Mouse (Mus musculus): Measurements from ENCODE around the gene Fry. TPM values are rescaled to one million over a fixed set of nuclear protein-coding genes. Genes with fewer than 3 reads are reported as not detected.

Fry gene
- total and polyA plus RNA-seq, 3 experiments, result 1.9 to 2.3 TPM; not detected in 1

DNA sequence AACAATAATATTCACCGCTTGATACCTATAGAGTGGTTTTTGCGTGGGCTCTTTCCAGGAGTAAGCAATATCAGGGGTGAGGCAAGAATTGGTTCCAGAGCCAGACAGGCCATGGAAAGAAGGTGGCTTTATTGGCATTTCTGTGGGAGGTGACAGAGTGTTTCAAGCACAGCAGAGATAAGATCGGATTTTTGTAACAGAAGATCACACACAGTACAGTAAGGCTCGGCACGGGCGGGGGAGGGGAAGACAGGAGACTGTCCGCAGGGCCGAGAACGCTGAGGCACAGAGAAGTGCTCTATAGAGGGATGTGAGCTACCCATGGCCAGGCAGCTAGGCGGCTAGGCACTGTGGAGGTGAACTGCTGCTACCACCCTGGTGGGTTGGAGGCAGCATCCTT lies 53.1 kb downstream of the Fry start:
- no peak for TF ChIP-seq USF2 (IDR thresholded peaks at IDR 0.05; ENCODE audit: borderline replicate concordance in 1 of 2, insufficient read depth in 1 of 2, low read depth in 1 of 2, low read length in 2 of 2)
- TF ChIP-seq POLR2A (IDR thresholded peaks at IDR 0.05; ENCODE audit: control insufficient read depth in 1 of 2, insufficient read depth in 1 of 2, low read depth in 1 of 2, low read length in 2 of 2, poor library complexity in 1 of 2), result no peak
- no peak for TF ChIP-seq ZC3H11A (IDR thresholded peaks at IDR 0.05; ENCODE audit: low read depth, low read length)
- no peak for TF ChIP-seq POLR2AphosphoS2 (IDR thresholded peaks at IDR 0.05; ENCODE audit: low read length)
- no peak for TF ChIP-seq MAX (IDR thresholded peaks at IDR 0.05; ENCODE audit: low read length)
- TF ChIP-seq TAL1 (IDR thresholded peaks at IDR 0.05; ENCODE audit: low read length), result no peak
- TF ChIP-seq TBP (IDR thresholded peaks at IDR 0.05; ENCODE audit: low read depth, low read length), result no peak
- TF ChIP-seq POLR2AphosphoS5 (IDR thresholded peaks at IDR 0.05; ENCODE audit: borderline replicate concordance, low read depth, low read length), result no peak
- TF ChIP-seq KAT2A (conservative IDR thresholded peaks at IDR 0.05; ENCODE audit: low read depth, low read length), result no peak
- TF ChIP-seq CTCF (IDR thresholded peaks at IDR 0.05 in 2 of 3, conservative IDR thresholded peaks at IDR 0.05 in 1 of 3; ENCODE audit: control insufficient read depth in 1 of 3, insufficient read depth in 1 of 3, low read depth in 2 of 3, low read length in 3 of 3, poor library complexity in 1 of 3, severe bottlenecking in 1 of 3), result no peak
- TF ChIP-seq ZKSCAN1 (IDR thresholded peaks at IDR 0.05; ENCODE audit: low read depth, low read length), result no peak
- no peak for TF ChIP-seq UBTF (IDR thresholded peaks at IDR 0.05; ENCODE audit: borderline replicate concordance, insufficient read depth, low read depth, low read length)
- TF ChIP-seq ETS1 (IDR thresholded peaks at IDR 0.05; ENCODE audit: low read depth, low read length), result no peak
- no peak for TF ChIP-seq CHD1 (IDR thresholded peaks at IDR 0.05; ENCODE audit: low read depth, low read length)
- TF ChIP-seq NRF1 (IDR thresholded peaks at IDR 0.05; ENCODE audit: insufficient read depth, low read depth, low read length, poor library complexity, severe bottlenecking), result no peak
- TF ChIP-seq SMC3 (IDR thresholded peaks at IDR 0.05; ENCODE audit: low read depth, low read length), result no peak
- TF ChIP-seq MYC (IDR thresholded peaks at IDR 0.05; ENCODE audit: low read depth, low read length), result no peak
- TF ChIP-seq JUND (IDR thresholded peaks at IDR 0.05; ENCODE audit: low read depth, low read length), result no peak
- TF ChIP-seq TCF12 (IDR thresholded peaks at IDR 0.05; ENCODE audit: low read depth, low read length), result no peak
- Histone ChIP-seq H3K27me3 (ENCODE audit: control insufficient read depth in 1 of 2, insufficient read depth in 2 of 2, low read length in 2 of 2) (no peaks in the 10 kb centered on the region), H3K79me2 (ENCODE audit: control insufficient read depth, insufficient read depth, low read length, poor library complexity) (no peaks in the 10 kb centered on the region), H3K27ac (ENCODE audit: control insufficient read depth, low read depth, low read length) (no peak overlapping the region), H3K9me3 (replicated peaks; ENCODE audit: insufficient read depth, low read length) (no peaks in the 10 kb centered on the region), H3K4me1 (ENCODE audit: control insufficient read depth in 1 of 2, insufficient read depth in 2 of 2, low read length in 2 of 2) (no peaks in the 10 kb centered on the region), H3K9ac (ENCODE audit: control insufficient read depth, low read depth, low read length, poor library complexity, severe bottlenecking) (no peak overlapping the region), H3K36me3 (ENCODE audit: control insufficient read depth in 1 of 2, insufficient read depth in 2 of 2, low read length in 2 of 2) (no peaks in the 10 kb centered on the region; a peak in 1 of 4 replicates), H3K4me3 (ENCODE audit: control insufficient read depth in 1 of 2, insufficient read depth in 1 of 2, low read depth in 2 of 2, low read length in 2 of 2) (no peak overlapping the region)
- no peak for DNase-seq (ENCODE audit: low read depth, low spot score)

DNA sequence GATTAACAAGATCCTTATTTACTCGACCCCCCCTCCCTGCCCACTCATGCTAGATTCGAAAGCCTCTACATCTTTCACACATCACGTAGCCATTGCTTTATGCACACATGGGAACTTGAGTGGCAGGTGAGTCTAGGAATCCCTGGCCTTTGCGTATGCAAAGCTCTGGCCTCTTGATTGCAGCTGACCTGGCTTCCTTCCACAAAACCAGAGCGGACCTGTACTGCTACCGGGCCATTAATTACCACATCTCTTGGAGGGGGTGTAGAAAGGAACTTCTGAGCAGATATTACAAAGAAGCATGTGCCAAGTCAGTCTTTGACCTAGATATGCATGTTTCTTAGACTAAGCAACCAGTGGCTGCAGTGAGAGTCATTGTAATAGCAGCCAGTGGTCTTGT lies 55.4 kb downstream of the Fry start:
- H3K36me3 ChIP-seq (ENCODE audit: control insufficient read depth in 1 of 2, insufficient read depth in 2 of 2, low read length in 2 of 2), result peaks cover 0 to 6% of the 10 kb centered on the region in 2 experiments; a peak in 2 of 4 replicates
- H3K27me3 ChIP-seq (ENCODE audit: control insufficient read depth in 1 of 2, insufficient read depth in 2 of 2, low read length in 2 of 2), result no peaks in the 10 kb centered on the region
- H3K4me1 ChIP-seq (ENCODE audit: control insufficient read depth in 1 of 2, insufficient read depth in 2 of 2, low read length in 2 of 2), result peaks cover 8 to 15% of the 10 kb centered on the region in 2 experiments
- no peaks in the 10 kb centered on the region for H3K9me3 ChIP-seq (replicated peaks; ENCODE audit: insufficient read depth, low read length)
- H3K9ac ChIP-seq (ENCODE audit: control insufficient read depth, low read depth, low read length, poor library complexity, severe bottlenecking), result no peak overlapping the region
- no peak overlapping the region for H3K27ac ChIP-seq (ENCODE audit: control insufficient read depth, low read depth, low read length)
- TF ChIP-seq SIN3A (IDR thresholded peaks at IDR 0.05; ENCODE audit: low read length), result no peak
- TF ChIP-seq JUND (IDR thresholded peaks at IDR 0.05; ENCODE audit: low read depth, low read length), result no peak
- TF ChIP-seq RAD21 (IDR thresholded peaks at IDR 0.05; ENCODE audit: low read depth, low read length), result no peak
- TF ChIP-seq MAX (IDR thresholded peaks at IDR 0.05; ENCODE audit: low read length), result no peak
- TF ChIP-seq NRF1 (IDR thresholded peaks at IDR 0.05; ENCODE audit: insufficient read depth, low read depth, low read length, poor library complexity, severe bottlenecking), result no peak
- TF ChIP-seq ZMIZ1 (IDR thresholded peaks at IDR 0.05; ENCODE audit: low read depth, low read length), result no peak
- no peak for TF ChIP-seq HCFC1 (IDR thresholded peaks at IDR 0.05; ENCODE audit: low read depth, low read length)
- no peak for TF ChIP-seq ETS1 (IDR thresholded peaks at IDR 0.05; ENCODE audit: low read depth, low read length)
- no peak for TF ChIP-seq MYB (IDR thresholded peaks at IDR 0.05; ENCODE audit: low read depth, low read length)
- TF ChIP-seq CHD1 (IDR thresholded peaks at IDR 0.05; ENCODE audit: low read depth, low read length), result no peak
- TF ChIP-seq NELFE (IDR thresholded peaks at IDR 0.05; ENCODE audit: low read depth, low read length), result no peak
- no peak for TF ChIP-seq CHD2 (IDR thresholded peaks at IDR 0.05; ENCODE audit: low read length)
- no peak for TF ChIP-seq E2F4 (IDR thresholded peaks at IDR 0.05; ENCODE audit: borderline replicate concordance, low read depth, low read length)
- no peak for TF ChIP-seq ZKSCAN1 (IDR thresholded peaks at IDR 0.05; ENCODE audit: low read depth, low read length)
- TF ChIP-seq MEF2A (IDR thresholded peaks at IDR 0.05; ENCODE audit: extremely low read depth, insufficient replicate concordance, low read depth, low read length, poor library complexity, severe bottlenecking), result no peak
- no peak for TF ChIP-seq GABPA (IDR thresholded peaks at IDR 0.05; ENCODE audit: low read depth, low read length)
- no peak for TF ChIP-seq ELF1 (IDR thresholded peaks at IDR 0.05; ENCODE audit: low read depth, low read length)
- no peak for TF ChIP-seq EP300 (IDR thresholded peaks at IDR 0.05; ENCODE audit: low read depth in 1 of 2, low read length in 2 of 2)
- no peak overlapping the region for H3K4me3 ChIP-seq (ENCODE audit: control insufficient read depth in 1 of 2, insufficient read depth in 1 of 2, low read depth in 2 of 2, low read length in 2 of 2)
- H3K79me2 ChIP-seq (ENCODE audit: control insufficient read depth, insufficient read depth, low read length, poor library complexity), result no peaks in the 10 kb centered on the region
- no peak for DNase-seq (ENCODE audit: low read depth, low spot score)
